Mouse (Mus musculus) heart, embryonic 14.5 days (tissue): Measurements from ENCODE around the gene Gbp10. TPM values are rescaled to one million over a fixed set of nuclear protein-coding genes. Genes with fewer than 3 reads are reported as not detected.
"Not testable (repeated sequence)": the region's sequence is repeated elsewhere in the genome, so short reads cannot be mapped to it uniquely, and the experiment has no call there.

Source experiments
- ATAC-seq: fragments of 200-750 bp; cut with Nextera tagmentation; 2 replicates; pipeline ENCODE4 v1.8.0; 2017; ENCODE audit warnings: low read depth, moderate TSS enrichment; ENCODE audit not compliant: insufficient number of reproducible peaks, insufficient read depth, low FRiP score
- H3K27ac ChIP-seq, 2 experiments: fragments of 200-500 bp in 1 of 2; fragments of 300-500 bp in 1 of 2; sonication (generic) in 1 of 2; replicated peaks in 1 of 2; 2 replicates each; pipeline ENCODE4 v1.5.1; 2012 to 2014; ENCODE audit warnings: low read depth in 2 of 2, low read length in 2 of 2, control low read depth in 1 of 2, mild to moderate bottlenecking in 1 of 2, mixed read lengths in 1 of 2; ENCODE audit not compliant: control insufficient read depth in 1 of 2, insufficient read depth in 1 of 2
- H3K27me3 ChIP-seq: fragments of 300-500 bp; sonication (generic); 2 replicates; pipeline ENCODE4 v1.6.1; 2014; ENCODE audit warnings: mild to moderate bottlenecking, low read length, control low read depth; ENCODE audit not compliant: control insufficient read depth, insufficient read depth
- H3K36me3 ChIP-seq: fragments of 300-500 bp; sonication (generic); 2 replicates; pipeline ENCODE4 v1.6.1; 2014; ENCODE audit warnings: mild to moderate bottlenecking, control low read depth, low read length, mixed read lengths; ENCODE audit not compliant: control insufficient read depth, insufficient read depth
- H3K4me1 ChIP-seq, 2 experiments: fragments of 200-500 bp in 1 of 2; fragments of 300-500 bp in 1 of 2; sonication (generic) in 1 of 2; 2 replicates each; pipeline ENCODE4 v1.6.1; 2012 to 2014; ENCODE audit warnings: low read length in 2 of 2, control low read depth in 1 of 2, mixed read lengths in 1 of 2; ENCODE audit not compliant: control insufficient read depth in 2 of 2, insufficient read depth in 2 of 2
- H3K4me2 ChIP-seq: fragments of 300-500 bp; sonication (generic); 2 replicates; pipeline ENCODE4 v1.6.1; 2014; ENCODE audit warnings: mild to moderate bottlenecking, low read length
- H3K4me3 ChIP-seq, 2 experiments: fragments of 200-500 bp in 1 of 2; fragments of 300-500 bp in 1 of 2; sonication (generic) in 1 of 2; 2 replicates each; pipeline ENCODE4 v1.5.1; 2012 to 2014; ENCODE audit warnings: low read length in 2 of 2, mild to moderate bottlenecking in 2 of 2, control low read depth in 1 of 2, low read depth in 1 of 2, moderate library complexity in 1 of 2; ENCODE audit not compliant: control insufficient read depth in 1 of 2, insufficient read depth in 1 of 2
- H3K9ac ChIP-seq: fragments of 300-500 bp; sonication (generic); 2 replicates; pipeline ENCODE4 v1.6.1; 2014; ENCODE audit warnings: mild to moderate bottlenecking, low read length
- H3K9me3 ChIP-seq: fragments of 300-500 bp; sonication (generic); 2 replicates; pipeline ENCODE4 v1.6.1; 2016; ENCODE audit warnings: low read length, control low read depth; ENCODE audit not compliant: control insufficient read depth
- WGBS: fragments of 180-500 bp; shearing (Covaris S2); extraction: QIAGEN DNeasy Blood & Tissue Kit; methylation state at CpG from one replicate; pipeline ENCODE4 v1.1.7; 2014; 5-methylcytosine and 5-hydroxymethylcytosine counted together
- polyA plus RNA-seq: library from polyadenylated mRNA; unstranded; fragments of >200 nt; fragmentation: Nextera tagmentation; extraction: Ambion mirVana; gene quantifications from 2 replicates; pipeline ENCODE4 v1.2.1, GENCODE M21; 2014

Gene Gbp10
- polyA plus RNA-seq, 1 experiment from 2014 or later: not detected

GRCm38 (mm10) chr5:105200791-105201355, 38.5 kb downstream of the Gbp10 start:
- WGBS: 81% methylated on average over 4 of the region's 4 CpGs
- not testable (repeated sequence) for H3K4me1 ChIP-seq, ATAC-seq, H3K4me2 ChIP-seq, H3K27me3 ChIP-seq, H3K9me3 ChIP-seq, H3K36me3 ChIP-seq, H3K9ac ChIP-seq, H3K27ac ChIP-seq, H3K4me3 ChIP-seq

- not testable (repeated sequence) for H3K27ac ChIP-seq, ATAC-seq, H3K36me3 ChIP-seq, H3K4me3 ChIP-seq, H3K9me3 ChIP-seq, H3K27me3 ChIP-seq, H3K9ac ChIP-seq, H3K4me2 ChIP-seq, H3K4me1 ChIP-seq
- 88% methylated on average over 1 of the region's 1 CpGs for WGBS
These were observed 40.2 kb downstream of the Gbp10 start for GRCm38 (mm10) chr5:105199149-105199548.

GRCm38 (mm10) chr5:105197915-105198560, 41.3 kb downstream of the Gbp10 start:
- H3K4me2 ChIP-seq, H3K9ac ChIP-seq, H3K9me3 ChIP-seq, H3K27ac ChIP-seq, ATAC-seq, H3K27me3 ChIP-seq, H3K36me3 ChIP-seq, H3K4me3 ChIP-seq, H3K4me1 ChIP-seq: not testable (repeated sequence)

- not testable (repeated sequence) for H3K36me3 ChIP-seq, ATAC-seq, H3K27me3 ChIP-seq, H3K4me3 ChIP-seq, H3K4me2 ChIP-seq, H3K4me1 ChIP-seq, H3K9me3 ChIP-seq, H3K27ac ChIP-seq, H3K9ac ChIP-seq
- 82% methylated on average over 5 of the region's 5 CpGs for WGBS
These were observed 43.0 kb downstream of the Gbp10 start for GRCm38 (mm10) chr5:105196308-105196707.

- H3K4me2 ChIP-seq, H3K36me3 ChIP-seq, H3K9ac ChIP-seq, H3K4me3 ChIP-seq, H3K27ac ChIP-seq, ATAC-seq, H3K4me1 ChIP-seq, H3K27me3 ChIP-seq, H3K9me3 ChIP-seq: not testable (repeated sequence)
- 72% methylated on average over 2 of the region's 2 CpGs for WGBS
These were observed 46.8 kb downstream of the Gbp10 start for GRCm38 (mm10) chr5:105192536-105192935.

- H3K27me3 ChIP-seq: no peaks in the 10 kb centered on the region
- no peak overlapping the region for H3K4me2 ChIP-seq
- no peaks in the 10 kb centered on the region for H3K4me1 ChIP-seq
- no peak for ATAC-seq
- H3K4me3 ChIP-seq: no peak overlapping the region
- H3K36me3 ChIP-seq: no peaks in the 10 kb centered on the region
- H3K27ac ChIP-seq: no peak overlapping the region
- no peak overlapping the region for H3K9ac ChIP-seq
- H3K9me3 ChIP-seq: no peaks in the 10 kb centered on the region
These were observed 57.9 kb downstream of the Gbp10 start for GRCm38 (mm10) chr5:105181446-105181845.

Other genes with a start within 250 kb of the Gbp10 start
- 6.1 and 6.5 TPM in 2 replicates for gene Gbp9, start 100.0 kb downstream of the Gbp10 start, polyA plus RNA-seq
- gene Gbp8, start 100.0 kb downstream of the Gbp10 start, polyA plus RNA-seq: 1.3 and 2.2 TPM in 2 replicates
- gene Gbp4, start 99.9 kb downstream of the Gbp10 start, polyA plus RNA-seq: 5.3 and 6.2 TPM in 2 replicates
- 0.15 TPM in 1 of 2 replicates, not detected in the other for gene Gm43302, start 54.2 kb upstream of the Gbp10 start, polyA plus RNA-seq
- gene Gbp6, start 54.2 kb upstream of the Gbp10 start, polyA plus RNA-seq: 2.2 and 2.4 TPM in 2 replicates
- 5.0 and 5.4 TPM in 2 replicates for gene Lrrc8b, start 176.2 kb upstream of the Gbp10 start, polyA plus RNA-seq